Mouse (Mus musculus) lung, embryonic 14.5 days (tissue): Measurements from ENCODE around the gene Rsg1. TPM values are rescaled to one million over a fixed set of nuclear protein-coding genes. Genes with fewer than 3 reads are reported as not detected.

Experiments used
- ATAC-seq: fragments of 200-750 bp; cut with Nextera tagmentation; 2 replicates; pipeline ENCODE4 v1.8.0; 2017; ENCODE audit warnings: mild to moderate bottlenecking, moderate TSS enrichment, moderate library complexity; ENCODE audit not compliant: insufficient read depth
- DNase-seq: peaks from one replicate; pipeline ENCODE4 v3.0.0-alpha.2; 2015
- H3K27ac ChIP-seq: fragments of 300-500 bp; sonication (generic); 2 replicates; pipeline ENCODE4 v1.5.1; 2014; ENCODE audit warnings: low read depth, mild to moderate bottlenecking, moderate library complexity
- H3K27me3 ChIP-seq: fragments of 300-500 bp; sonication (generic); 2 replicates; pipeline ENCODE4 v1.6.1; 2014; ENCODE audit warnings: low read length, control low read depth; ENCODE audit not compliant: insufficient read depth
- H3K36me3 ChIP-seq: fragments of 300-500 bp; sonication (generic); 2 replicates; pipeline ENCODE4 v1.6.1; 2014; ENCODE audit warnings: control low read depth; ENCODE audit not compliant: insufficient read depth
- H3K4me1 ChIP-seq: fragments of 300-500 bp; sonication (generic); 2 replicates; pipeline ENCODE4 v1.6.1; 2014; ENCODE audit warnings: antibody characterized with exemption, control low read depth; ENCODE audit not compliant: insufficient read depth
- H3K4me2 ChIP-seq: fragments of 300-500 bp; sonication (generic); 2 replicates; pipeline ENCODE4 v1.6.1; 2014; ENCODE audit warnings: mild to moderate bottlenecking
- H3K4me3 ChIP-seq: fragments of 300-500 bp; sonication (generic); 2 replicates; pipeline ENCODE4 v1.5.1; 2014; ENCODE audit warnings: low read depth, low read length
- H3K9ac ChIP-seq: fragments of 300-500 bp; sonication (generic); 2 replicates; pipeline ENCODE4 v1.6.1; 2014
- H3K9me3 ChIP-seq: fragments of 300-500 bp; sonication (generic); 2 replicates; pipeline ENCODE4 v1.6.1; 2016; ENCODE audit warnings: low read depth, low read length, control low read depth
- CTCF ChIP-seq: IDR thresholded peaks from 2 replicates; pipeline ENCODE4 v1.5.1; 2016; ENCODE audit warnings: antibody characterized with exemption, low read depth
- WGBS: fragments of 180-500 bp; shearing (Covaris S2); extraction: QIAGEN DNeasy Blood & Tissue Kit; methylation state at CpG from one replicate; pipeline ENCODE4 v1.1.7; 2014; 5-methylcytosine and 5-hydroxymethylcytosine counted together
- polyA plus RNA-seq: library from polyadenylated mRNA; unstranded; fragments of >200 nt; fragmentation: Nextera tagmentation; extraction: Ambion mirVana; gene quantifications from 2 replicates; pipeline ENCODE4 v1.2.1, GENCODE M21; 2014

Gene Rsg1
- polyA plus RNA-seq, 1 experiment from 2014 or later, result 6.3 TPM

GRCm38 (mm10) chr4:141211646-141212045 lies 2.1 kb upstream of the Rsg1 start:
- H3K27ac ChIP-seq, result no peak overlapping the region
- no peak overlapping the region for H3K9ac ChIP-seq
- no peak for DNase-seq
- H3K9me3 ChIP-seq, result no peaks in the 10 kb centered on the region
- no peak for TF ChIP-seq CTCF
- H3K4me2 ChIP-seq, result no peak overlapping the region
- no peak overlapping the region for H3K4me3 ChIP-seq
- 90% methylated on average over 4 of the region's 4 CpGs for WGBS
- H3K4me1 ChIP-seq, result peaks cover 11% of the 10 kb centered on the region
- no peak for ATAC-seq
- no peaks in the 10 kb centered on the region for H3K27me3 ChIP-seq
- no peaks in the 10 kb centered on the region for H3K36me3 ChIP-seq

- Histone ChIP-seq H3K9me3 (no peaks in the 10 kb centered on the region), H3K27ac (no peak overlapping the region), H3K4me2 (peak overlapping the region; percentile 96), H3K36me3 (peaks cover 2% of the 10 kb centered on the region; the same call in 1 of the 2 replicates), H3K4me3 (no peak overlapping the region), H3K4me1 (peaks cover 11% of the 10 kb centered on the region), H3K27me3 (no peaks in the 10 kb centered on the region), H3K9ac (no peak overlapping the region)
- 71% methylated on average over 9 of the region's 9 CpGs for WGBS
- 0 out of 2 replicates have a peak, but pooled peaks have one; percentile 6 for ATAC-seq
- DNase-seq, result no peak
- TF ChIP-seq CTCF, result no peak
Observed at GRCm38 (mm10) chr4:141212892-141213291, 864 bp upstream of the Rsg1 start.

GRCm38 (mm10) chr4:141213342-141213741 lies 414 bp upstream of the Rsg1 start:
- peak overlapping the region; percentile 42; the same call in 1 of the 2 replicates for H3K27ac ChIP-seq
- 0 out of 2 replicates have a peak overlapping the region, but pooled peaks have one; percentile 61 for H3K9ac ChIP-seq
- H3K4me3 ChIP-seq, result peak overlapping the region; percentile 58
- H3K4me1 ChIP-seq, result peaks cover 11% of the 10 kb centered on the region
- no peaks in the 10 kb centered on the region for H3K27me3 ChIP-seq
- H3K36me3 ChIP-seq, result peaks cover 2% of the 10 kb centered on the region; the same call in 1 of the 2 replicates
- no peak for TF ChIP-seq CTCF
- WGBS, result 32% methylated on average over 2 of the region's 2 CpGs
- H3K9me3 ChIP-seq, result no peaks in the 10 kb centered on the region
- peak; percentile 42 for ATAC-seq
- peak overlapping the region; percentile 96 for H3K4me2 ChIP-seq
- peak; percentile 34 for DNase-seq

GRCm38 (mm10) chr4:141214337-141214851 lies 638 bp downstream of the Rsg1 start:
- TF ChIP-seq CTCF, result peak; percentile 63
- H3K27me3 ChIP-seq, result no peaks in the 10 kb centered on the region
- peak overlapping the region; percentile 96 for H3K4me2 ChIP-seq
- H3K9ac ChIP-seq, result peak overlapping the region; percentile 61
- peaks cover 11% of the 10 kb centered on the region for H3K4me1 ChIP-seq
- peak; percentile 63 for ATAC-seq
- H3K36me3 ChIP-seq, result peaks cover 2% of the 10 kb centered on the region; the same call in 1 of the 2 replicates
- peak; percentile 55 for DNase-seq
- H3K27ac ChIP-seq, result no peak overlapping the region
- WGBS, result under 1% methylated on average over 16 of the region's 16 CpGs
- H3K9me3 ChIP-seq, result no peaks in the 10 kb centered on the region
- H3K4me3 ChIP-seq, result peak overlapping the region; percentile 58

GRCm38 (mm10) chr4:141219583-141220213 lies 5.9 kb downstream of the Rsg1 start:
- H3K4me2 ChIP-seq, result no peak overlapping the region
- no peak for TF ChIP-seq CTCF
- no peak overlapping the region for H3K27ac ChIP-seq
- H3K36me3 ChIP-seq, result peaks cover 11% of the 10 kb centered on the region; the same call in 1 of the 2 replicates
- no peaks in the 10 kb centered on the region for H3K27me3 ChIP-seq
- no peak overlapping the region for H3K9ac ChIP-seq
- ATAC-seq (no peak), DNase-seq (no peak)
- no peaks in the 10 kb centered on the region for H3K9me3 ChIP-seq
- H3K4me1 ChIP-seq, result peaks cover 2% of the 10 kb centered on the region; the same call in 1 of the 2 replicates
- H3K4me3 ChIP-seq, result no peak overlapping the region
- WGBS, result 91% methylated on average over 20 of the region's 20 CpGs

GRCm38 (mm10) chr4:141221848-141222247 lies 8.1 kb downstream of the Rsg1 start:
- 72% methylated on average over 2 of the region's 2 CpGs for WGBS
- DNase-seq (no peak), ATAC-seq (no peak)
- no peak overlapping the region for H3K27ac ChIP-seq
- H3K4me2 ChIP-seq, result no peak overlapping the region
- no peak overlapping the region for H3K4me3 ChIP-seq
- no peaks in the 10 kb centered on the region for H3K4me1 ChIP-seq
- TF ChIP-seq CTCF, result 0 out of 2 replicates have a peak, but pooled peaks have one; percentile 9
- no peaks in the 10 kb centered on the region for H3K27me3 ChIP-seq
- H3K9ac ChIP-seq, result no peak overlapping the region
- peaks cover 11% of the 10 kb centered on the region; the same call in 1 of the 2 replicates for H3K36me3 ChIP-seq
- no peaks in the 10 kb centered on the region for H3K9me3 ChIP-seq

GRCm38 (mm10) chr4:141222752-141223151 lies 9.0 kb downstream of the Rsg1 start:
- Histone ChIP-seq H3K4me1 (no peaks in the 10 kb centered on the region), H3K9me3 (no peaks in the 10 kb centered on the region), H3K4me3 (no peak overlapping the region), H3K27me3 (no peaks in the 10 kb centered on the region), H3K27ac (no peak overlapping the region), H3K4me2 (no peak overlapping the region), H3K9ac (no peak overlapping the region), H3K36me3 (peaks cover 8% of the 10 kb centered on the region; the same call in 1 of the 2 replicates)
- ATAC-seq (no peak), DNase-seq (no peak)
- no peak for TF ChIP-seq CTCF
- WGBS, result 95% methylated on average over 5 of the region's 5 CpGs
